Mouse (Mus musculus): ENCODE data around the gene Eno2. TPM values are rescaled to one million over a fixed set of nuclear protein-coding genes. Genes with fewer than 3 reads are reported as not detected.
A peak's percentile ranks its signal among the peaks of the same experiment; 100 is the strongest.

Gene Eno2
- polyA plus RNA-seq, 1 experiment from 2014 or later = 4.8 TPM

- Histone ChIP-seq H3K27ac (no peak overlapping the region), H3K9ac (replicated peaks) (no peak overlapping the region), H3K9me3 (no peaks in the 10 kb centered on the region), H3K36me3 (no peaks in the 10 kb centered on the region), H3K4me1 (replicated peaks) (peaks cover 6% of the 10 kb centered on the region), H3K4me3 (replicated peaks) (no peak overlapping the region), H3K27me3 (no peaks in the 10 kb centered on the region), H3K4me2 (no peak overlapping the region)
- WGBS = 57% methylated on average over 8 of the region's 8 CpGs
- no peak for ATAC-seq (ENCODE audit: insufficient number of reproducible peaks, insufficient read depth, low FRiP score, low TSS enrichment, low read depth)
Observed at GRCm38 (mm10) chr6:124786756-124787420, 17.4 kb upstream of the Eno2 start.

- peak overlapping the region; percentile 42; the same call in 1 of the 2 replicates for H3K27ac ChIP-seq
Observed at GRCm38 (mm10) chr6:124782436-124782835, 13.0 kb upstream of the Eno2 start.

GRCm38 (mm10) chr6:124780917-124781316, 11.4 kb upstream of the Eno2 start:
- WGBS = 90% methylated on average over 7 of the region's 7 CpGs
- H3K27ac ChIP-seq = no peak overlapping the region
- no peaks in the 10 kb centered on the region for H3K36me3 ChIP-seq
- ATAC-seq (ENCODE audit: insufficient number of reproducible peaks, insufficient read depth, low FRiP score, low TSS enrichment, low read depth) = no peak
- no peaks in the 10 kb centered on the region for H3K9me3 ChIP-seq
- no peak overlapping the region for H3K4me3 ChIP-seq (replicated peaks)
- H3K9ac ChIP-seq (replicated peaks) = no peak overlapping the region
- peaks cover 14% of the 10 kb centered on the region for H3K4me1 ChIP-seq (replicated peaks)
- 0 out of 2 replicates have a peak overlapping the region, but pooled peaks have one; percentile 64 for H3K4me2 ChIP-seq
- H3K27me3 ChIP-seq = peaks cover 15% of the 10 kb centered on the region

More at GRCm38 (mm10) chr6:124782436-124782835, 13.0 kb upstream of the Eno2 start:
- WGBS = 20% methylated on average over 6 of the region's 6 CpGs
- Histone ChIP-seq H3K9me3 (no peaks in the 10 kb centered on the region), H3K4me2 (peak overlapping the region; percentile 21; the same call in 1 of the 2 replicates), H3K4me1 (replicated peaks) (peaks cover 14% of the 10 kb centered on the region), H3K9ac (replicated peaks) (no peak overlapping the region), H3K4me3 (replicated peaks) (0 out of 2 replicates have a peak overlapping the region, but pooled peaks have one; percentile 8), H3K36me3 (no peaks in the 10 kb centered on the region), H3K27me3 (peaks cover 15% of the 10 kb centered on the region)
- no peak for ATAC-seq (ENCODE audit: insufficient number of reproducible peaks, insufficient read depth, low FRiP score, low TSS enrichment, low read depth)

GRCm38 (mm10) chr6:124779984-124780416, 10.5 kb upstream of the Eno2 start:
- Histone ChIP-seq H3K4me1 (replicated peaks) (peaks cover 14% of the 10 kb centered on the region), H3K36me3 (no peaks in the 10 kb centered on the region), H3K9me3 (no peaks in the 10 kb centered on the region), H3K27ac (no peak overlapping the region), H3K4me3 (replicated peaks) (peak overlapping the region; percentile 41), H3K4me2 (peak overlapping the region; percentile 64), H3K27me3 (peaks cover 15% of the 10 kb centered on the region), H3K9ac (replicated peaks) (no peak overlapping the region; the same call in 1 of the 2 replicates)
- whole genome bisulfite sequencing = 6% methylated on average over 10 of the region's 10 CpGs
- no peak for ATAC-seq (ENCODE audit: insufficient number of reproducible peaks, insufficient read depth, low FRiP score, low TSS enrichment, low read depth)

GRCm38 (mm10) chr6:124779222-124779983, 9.9 kb upstream of the Eno2 start, which contains the start of gene Lrrc23:
Lrrc23 (minus strand) TSS chr6:124779727.
- Histone ChIP-seq H3K4me3 (replicated peaks) (peak within 1 kb of the TSS; percentile 41), H3K4me2 (peak within 1 kb of the TSS; percentile 64), H3K9me3 (no peaks in the 10 kb centered on the region), H3K36me3 (no peaks in the 10 kb centered on the region), H3K9ac (replicated peaks) (no peak within 1 kb of the TSS; the same call in 1 of the 2 replicates), H3K4me1 (replicated peaks) (peaks cover 14% of the 10 kb centered on the region), H3K27me3 (peaks cover 15% of the 10 kb centered on the region), H3K27ac (0 out of 2 replicates have a peak within 1 kb of the TSS, but pooled peaks have one; percentile 12)
- peak; percentile 54; the same call in 1 of the 2 replicates for ATAC-seq (ENCODE audit: insufficient number of reproducible peaks, insufficient read depth, low FRiP score, low TSS enrichment, low read depth)
- WGBS = 4% methylated on average over 23 of the region's 23 CpGs

GRCm38 (mm10) chr6:124770511-124770910, 1.0 kb upstream of the Eno2 start:
- Histone ChIP-seq H3K4me2 (no peak overlapping the region), H3K27me3 (peaks cover 53% of the 10 kb centered on the region), H3K9me3 (no peaks in the 10 kb centered on the region), H3K27ac (no peak overlapping the region), H3K9ac (replicated peaks) (no peak overlapping the region), H3K4me3 (replicated peaks) (no peak overlapping the region), H3K36me3 (no peaks in the 10 kb centered on the region), H3K4me1 (replicated peaks) (peaks cover 30% of the 10 kb centered on the region)
- WGBS = 84% methylated on average over 15 of the region's 15 CpGs
- ATAC-seq (ENCODE audit: insufficient number of reproducible peaks, insufficient read depth, low FRiP score, low TSS enrichment, low read depth) = no peak

- H3K27me3 ChIP-seq = peaks cover 53% of the 10 kb centered on the region
- no peaks in the 10 kb centered on the region for H3K36me3 ChIP-seq
Observed at GRCm38 (mm10) chr6:124770013-124770412, 540 bp upstream of the Eno2 start.

GRCm38 (mm10) chr6:124768704-124769044, 799 bp downstream of the Eno2 start:
- H3K27me3 ChIP-seq = peaks cover 59% of the 10 kb centered on the region
- peak overlapping the region; percentile 92 for H3K4me2 ChIP-seq
- H3K4me3 ChIP-seq (replicated peaks) = peak overlapping the region; percentile 58
- no peak overlapping the region for H3K27ac ChIP-seq
- no peaks in the 10 kb centered on the region for H3K36me3 ChIP-seq
- peak; percentile 22; the same call in 1 of the 2 replicates for ATAC-seq (ENCODE audit: insufficient number of reproducible peaks, insufficient read depth, low FRiP score, low TSS enrichment, low read depth)
- 7% methylated on average over 9 of the region's 9 CpGs for WGBS
- H3K9ac ChIP-seq (replicated peaks) = peak overlapping the region; percentile 72; the same call in 1 of the 2 replicates
- H3K4me1 ChIP-seq (replicated peaks) = peaks cover 30% of the 10 kb centered on the region
- H3K9me3 ChIP-seq = no peaks in the 10 kb centered on the region

More at GRCm38 (mm10) chr6:124770013-124770412, 540 bp upstream of the Eno2 start:
- ATAC-seq (ENCODE audit: insufficient number of reproducible peaks, insufficient read depth, low FRiP score, low TSS enrichment, low read depth) = no peak
- Histone ChIP-seq H3K4me1 (replicated peaks) (peaks cover 30% of the 10 kb centered on the region), H3K27ac (no peak overlapping the region), H3K9me3 (no peaks in the 10 kb centered on the region), H3K4me3 (replicated peaks) (peak overlapping the region; percentile 58), H3K9ac (replicated peaks) (peak overlapping the region; percentile 72; the same call in 1 of the 2 replicates), H3K4me2 (peak overlapping the region; percentile 92)
- 67% methylated on average over 7 of the region's 7 CpGs for WGBS

GRCm38 (mm10) chr6:124767920-124768703, 1.4 kb downstream of the Eno2 start:
- Histone ChIP-seq H3K36me3 (no peaks in the 10 kb centered on the region), H3K4me1 (replicated peaks) (peaks cover 30% of the 10 kb centered on the region), H3K27me3 (peaks cover 57% of the 10 kb centered on the region), H3K9ac (replicated peaks) (0 out of 2 replicates have a peak overlapping the region, but pooled peaks have one; percentile 31), H3K4me3 (replicated peaks) (peak overlapping the region; percentile 58), H3K9me3 (no peaks in the 10 kb centered on the region), H3K4me2 (peak overlapping the region; percentile 92), H3K27ac (no peak overlapping the region)
- no peak for ATAC-seq (ENCODE audit: insufficient number of reproducible peaks, insufficient read depth, low FRiP score, low TSS enrichment, low read depth)
- 30% methylated on average over 19 of the region's 19 CpGs for WGBS

GRCm38 (mm10) chr6:124767536-124767919, 1.9 kb downstream of the Eno2 start:
- no peak overlapping the region for H3K4me3 ChIP-seq (replicated peaks)
- H3K9ac ChIP-seq (replicated peaks) = no peak overlapping the region
- H3K4me2 ChIP-seq = 0 out of 2 replicates have a peak overlapping the region, but pooled peaks have one; percentile 92
- H3K36me3 ChIP-seq = no peaks in the 10 kb centered on the region
- 55% methylated on average over 4 of the region's 4 CpGs for WGBS
- H3K9me3 ChIP-seq = no peaks in the 10 kb centered on the region
- no peak overlapping the region for H3K27ac ChIP-seq
- no peak for ATAC-seq (ENCODE audit: insufficient number of reproducible peaks, insufficient read depth, low FRiP score, low TSS enrichment, low read depth)
- H3K4me1 ChIP-seq (replicated peaks) = peaks cover 30% of the 10 kb centered on the region
- peaks cover 59% of the 10 kb centered on the region for H3K27me3 ChIP-seq

Data from limb, embryonic 12.5 days (tissue).